8 mouse cellular contexts compared by ENCODE assay signal in the genomic region with DNA sequence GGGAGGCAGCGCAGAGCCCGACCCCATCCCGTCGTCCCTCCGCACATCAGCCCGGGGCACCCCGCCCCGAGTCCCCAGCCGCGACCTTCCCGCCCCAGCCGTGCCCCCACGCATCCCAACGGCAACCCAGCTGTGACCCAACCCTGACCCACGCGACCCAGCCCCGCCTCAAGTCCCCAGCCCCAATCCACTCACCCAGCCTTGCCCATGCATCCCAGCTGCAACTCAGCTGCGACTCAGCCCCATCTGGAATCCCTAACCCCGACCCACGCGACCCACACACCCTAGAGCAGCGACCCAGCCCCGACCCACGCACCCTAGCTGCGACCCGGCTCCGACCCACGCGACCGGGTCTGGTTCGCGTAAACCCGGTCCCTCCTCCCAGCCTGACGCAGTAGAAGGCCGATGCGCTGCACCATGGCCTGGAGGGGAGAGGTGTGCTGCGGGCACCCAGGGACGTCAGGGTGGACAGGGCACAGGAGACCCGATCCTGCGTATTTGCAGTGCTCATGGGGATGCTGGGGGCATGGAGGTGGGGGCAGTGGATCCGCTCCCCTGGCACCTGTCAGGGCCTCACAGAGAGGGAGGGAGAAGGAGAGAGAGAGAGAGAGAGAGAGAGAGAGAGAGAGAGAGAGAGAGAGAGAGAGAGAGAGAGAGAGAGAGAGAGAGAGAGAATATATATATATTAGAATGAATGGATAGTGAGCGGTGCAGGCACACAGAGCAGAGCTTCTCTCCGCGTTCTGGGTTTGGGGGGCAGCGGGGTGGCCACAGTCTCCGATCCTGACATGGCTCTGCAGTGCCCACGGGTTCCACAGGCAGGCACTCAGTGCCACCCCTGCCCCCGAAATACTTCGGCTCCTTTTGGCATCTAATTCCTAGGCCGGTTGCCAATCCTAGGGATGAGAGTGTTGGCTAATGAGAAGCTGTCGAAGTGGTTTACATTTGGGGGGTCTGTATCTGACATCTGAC. TPM values are rescaled to one million over a fixed set of nuclear protein-coding genes. Genes with fewer than 3 reads are reported as not detected.
DNase-seq lines count a peak whose midpoint lies in the region; ATAC-seq and TF ChIP-seq lines count a peak whose summit lies in the region.
"Had no signal": no experiment of that assay in that cellular context is flagged by ENCODE, and none has a peak within 500 bp of the region (broad histone marks: within the 10 kb centered on the region; RNA-seq: fewer than 3 reads in every experiment).

No protein-coding gene starts in this region.

- no peaks in the 10 kb centered on the region for H3K9me3 ChIP-seq in megakaryocyte, embryonic 14.5 days
- H3K9me3 ChIP-seq in forebrain, embryonic 16.5 days (ENCODE audit: control insufficient read depth, low read length): no peaks in the 10 kb centered on the region
- no peaks in the 10 kb centered on the region for H3K9me3 ChIP-seq in liver, embryonic 13.5 days (replicated peaks)
- no peaks in the 10 kb centered on the region for H3K9me3 ChIP-seq in stomach, postnatal 0 days (ENCODE audit: control insufficient read depth, low read length)

- H3K27me3 ChIP-seq in megakaryocyte, embryonic 14.5 days (replicated peaks): peaks cover 97% of the 10 kb centered on the region
- H3K27me3 ChIP-seq in forebrain, embryonic 16.5 days (replicated peaks; ENCODE audit: control insufficient read depth, insufficient read depth, low read length): peaks cover 77% of the 10 kb centered on the region
- peaks cover 99% of the 10 kb centered on the region for H3K27me3 ChIP-seq in liver, embryonic 13.5 days
- peaks cover 16% of the 10 kb centered on the region for H3K27me3 ChIP-seq in stomach, postnatal 0 days (ENCODE audit: control insufficient read depth, insufficient read depth, low read length)

- H3K4me2 ChIP-seq in forebrain, embryonic 16.5 days (ENCODE audit: low read length): peak overlapping the region; percentile 48
- H3K4me2 ChIP-seq in liver, embryonic 13.5 days: peak overlapping the region; percentile 52
- H3K4me2 ChIP-seq in stomach, postnatal 0 days (replicated peaks; ENCODE audit: low read depth): peak overlapping the region; percentile 65

- ATAC-seq in megakaryocyte, adult 5-6 weeks (ENCODE audit: poor library complexity, severe bottlenecking): no peak
- ATAC-seq in forebrain, embryonic 16.5 days: no peak
- no peak for ATAC-seq in liver, embryonic 13.5 days (ENCODE audit: low read depth)
- no peak for ATAC-seq in stomach, postnatal 0 days (ENCODE audit: low FRiP score, low TSS enrichment)

- H3K4me1 ChIP-seq in megakaryocyte, embryonic 14.5 days: peaks cover 56% of the 10 kb centered on the region
- H3K4me1 ChIP-seq in forebrain, embryonic 16.5 days (replicated peaks; ENCODE audit: control insufficient read depth, insufficient read depth, low read length): peaks cover 19% of the 10 kb centered on the region
- H3K4me1 ChIP-seq in liver, embryonic 13.5 days (replicated peaks): peaks cover 8% of the 10 kb centered on the region; the same call in 1 of the 2 replicates
- H3K4me1 ChIP-seq in stomach, postnatal 0 days (replicated peaks; ENCODE audit: control insufficient read depth, insufficient read depth): no peaks in the 10 kb centered on the region

- TF ChIP-seq CTCF in stomach, postnatal 0 days (IDR thresholded peaks at IDR 0.05; ENCODE audit: low read depth): no peak

- DNase-seq in liver, embryonic 13.5 days: no peak
- DNase-seq in stomach, postnatal 0 days (ENCODE audit: low spot score): no peak
- no peak for DNase-seq in cerebellum, adult 8-10 months
- no peak for DNase-seq in right cerebral cortex, adult 2 months (ENCODE audit: low spot score in 2 of 2)
- DNase-seq: gastrocnemius, postnatal 36 days had no signal

- TF ChIP-seq EP300 in stomach, postnatal 0 days (optimal IDR thresholded peaks at IDR 0.05): no peak

- H3K36me3 ChIP-seq in megakaryocyte, embryonic 14.5 days (replicated peaks; ENCODE audit: low read length): no peaks in the 10 kb centered on the region
- no peaks in the 10 kb centered on the region for H3K36me3 ChIP-seq in forebrain, embryonic 16.5 days (ENCODE audit: control insufficient read depth, insufficient read depth)
- H3K36me3 ChIP-seq in liver, embryonic 13.5 days: no peaks in the 10 kb centered on the region
- H3K36me3 ChIP-seq in stomach, postnatal 0 days (ENCODE audit: control insufficient read depth, insufficient read depth, low read length): no peaks in the 10 kb centered on the region

- no peak overlapping the region for H3K27ac ChIP-seq in forebrain, embryonic 16.5 days (ENCODE audit: low read length)
- no peak overlapping the region for H3K27ac ChIP-seq in liver, embryonic 13.5 days
- H3K27ac ChIP-seq in stomach, postnatal 0 days (replicated peaks): no peak overlapping the region

- WGBS in forebrain, embryonic 16.5 days: 1% methylated on average over 51 of the region's 51 CpGs
- 5% methylated on average over 51 of the region's 51 CpGs for WGBS in liver, embryonic 13.5 days (ENCODE audit: insufficient replicate concordance)
- 4% methylated on average over 42 of the region's 51 CpGs for WGBS in stomach, postnatal 0 days

- peak overlapping the region; percentile 70 for H3K4me3 ChIP-seq in megakaryocyte, embryonic 14.5 days (replicated peaks)
- H3K4me3 ChIP-seq in forebrain, embryonic 16.5 days (replicated peaks; ENCODE audit: low read length): peak overlapping the region; percentile 38
- H3K4me3 ChIP-seq in liver, embryonic 13.5 days (replicated peaks): peak overlapping the region; percentile 42
- H3K4me3 ChIP-seq in stomach, postnatal 0 days (ENCODE audit: low read depth, low read length): peak overlapping the region; percentile 43

- H3K9ac ChIP-seq in forebrain, embryonic 16.5 days (replicated peaks; ENCODE audit: low read depth, low read length): no peak overlapping the region
- no peak overlapping the region for H3K9ac ChIP-seq in liver, embryonic 13.5 days
- peak overlapping the region; percentile 18; the same call in 1 of the 2 replicates for H3K9ac ChIP-seq in stomach, postnatal 0 days (ENCODE audit: low read length)

RNA-seq across cellular contexts. Expression of gene Rspo1, which starts 0.8 kb away (rescaled TPM):
- 1.2 TPM in 1 of 2 replicates, not detected in the other for polyA plus RNA-seq in megakaryocyte, embryonic 14.5 days (2012; ENCODE audit: insufficient read depth, low replicate concordance)
- total RNA-seq in megakaryocyte, adult 5-6 weeks (2015): 9.5 and 11.9 TPM in 2 replicates
- 4.8 and 5.9 TPM in 2 replicates for total RNA-seq in megakaryocyte, adult 5-6 weeks (2017)
- 1.1 and 1.3 TPM in 2 replicates for polyA plus RNA-seq in forebrain, embryonic 16.5 days (2015; fragmentation: Nextera tagmentation; extraction: Ambion mirVana)
- 0.51 and 0.70 TPM in 2 replicates for polyA plus RNA-seq in liver, embryonic 13.5 days (2015; fragmentation: Nextera tagmentation; extraction: Ambion mirVana)
- polyA plus RNA-seq in stomach, postnatal 0 days (2015; fragmentation: Nextera tagmentation; extraction: Ambion mirVana): 6.3 and 6.9 TPM in 2 replicates

RNA-seq across cellular contexts. Expression of gene Gnl2, which starts 29.4 kb away (rescaled TPM):
- 1.6 and 16.3 TPM in 2 replicates for polyA plus RNA-seq in megakaryocyte, embryonic 14.5 days (2012; ENCODE audit: insufficient read depth, low replicate concordance)
- total RNA-seq in megakaryocyte, adult 5-6 weeks (2015): 30.6 and 36.1 TPM in 2 replicates
- 61.7 and 64.0 TPM in 2 replicates for total RNA-seq in megakaryocyte, adult 5-6 weeks (2017)
- polyA plus RNA-seq in forebrain, embryonic 16.5 days (2015; fragmentation: Nextera tagmentation; extraction: Ambion mirVana): 101 and 107 TPM in 2 replicates
- 48.8 and 57.2 TPM in 2 replicates for polyA plus RNA-seq in liver, embryonic 13.5 days (2015; fragmentation: Nextera tagmentation; extraction: Ambion mirVana)
- polyA plus RNA-seq in stomach, postnatal 0 days (2015; fragmentation: Nextera tagmentation; extraction: Ambion mirVana): 36.1 and 37.3 TPM in 2 replicates

RNA-seq across cellular contexts. Expression of gene Cdca8, which starts 47.9 kb away (rescaled TPM):
- 74.9 and 113 TPM in 2 replicates for polyA plus RNA-seq in megakaryocyte, embryonic 14.5 days (2012; ENCODE audit: insufficient read depth, low replicate concordance)
- total RNA-seq in megakaryocyte, adult 5-6 weeks (2015): 109 and 126 TPM in 2 replicates
- total RNA-seq in megakaryocyte, adult 5-6 weeks (2017): 116 and 152 TPM in 2 replicates
- 70.0 and 76.6 TPM in 2 replicates for polyA plus RNA-seq in forebrain, embryonic 16.5 days (2015; fragmentation: Nextera tagmentation; extraction: Ambion mirVana)
- polyA plus RNA-seq in liver, embryonic 13.5 days (2015; fragmentation: Nextera tagmentation; extraction: Ambion mirVana): 142 and 161 TPM in 2 replicates
- polyA plus RNA-seq in stomach, postnatal 0 days (2015; fragmentation: Nextera tagmentation; extraction: Ambion mirVana): 26.9 and 34.9 TPM in 2 replicates

RNA-seq across cellular contexts. Expression of gene 9930104L06Rik, which starts 50.2 kb away (rescaled TPM):
- 1.6 TPM in 1 of 2 replicates, not detected in the other for polyA plus RNA-seq in megakaryocyte, embryonic 14.5 days (2012; ENCODE audit: insufficient read depth, low replicate concordance)
- total RNA-seq in megakaryocyte, adult 5-6 weeks (2015): 2.4 and 4.0 TPM in 2 replicates
- total RNA-seq in megakaryocyte, adult 5-6 weeks (2017): 6.7 and 7.8 TPM in 2 replicates
- 17.1 and 17.2 TPM in 2 replicates for polyA plus RNA-seq in forebrain, embryonic 16.5 days (2015; fragmentation: Nextera tagmentation; extraction: Ambion mirVana)
- polyA plus RNA-seq in liver, embryonic 13.5 days (2015; fragmentation: Nextera tagmentation; extraction: Ambion mirVana): 6.6 and 7.6 TPM in 2 replicates
- polyA plus RNA-seq in stomach, postnatal 0 days (2015; fragmentation: Nextera tagmentation; extraction: Ambion mirVana): 6.1 and 6.9 TPM in 2 replicates
